Mouse (Mus musculus) layer of hippocampus, adult 2 months (tissue): ENCODE results near the gene Nol8. TPM values are rescaled to one million over a fixed set of nuclear protein-coding genes. Genes with fewer than 3 reads are reported as not detected.

ENCODE experiments used
- DNase-seq, 2 experiments: peaks; one replicate each; pipeline ENCODE4 v3.0.0; 2022; ENCODE audit warnings: low spot score in 2 of 2
- H3K27ac ChIP-seq: fragments of 200-600 bp; 2 replicates; pipeline ENCODE4 v1.8.1; 2022
- H3K4me3 ChIP-seq: fragments of 200-600 bp; 2 replicates; pipeline ENCODE4 v1.8.1; 2022; ENCODE audit warnings: mild to moderate bottlenecking
- CTCF ChIP-seq: fragments of 200-600 bp; conservative IDR thresholded peaks from 2 replicates; pipeline ENCODE4 v1.8.1; 2022; ENCODE audit warnings: antibody characterized with exemption, mild to moderate bottlenecking, moderate library complexity
- total RNA-seq, 2 experiments: library from RNA; stranded (reverse); gene quantifications; 2 replicates each; pipeline ENCODE4 v1.2.3; 2021

Nol8 gene
- total RNA-seq, 2 experiments from 2014 or later = 28.4 to 28.5 TPM

DNA sequence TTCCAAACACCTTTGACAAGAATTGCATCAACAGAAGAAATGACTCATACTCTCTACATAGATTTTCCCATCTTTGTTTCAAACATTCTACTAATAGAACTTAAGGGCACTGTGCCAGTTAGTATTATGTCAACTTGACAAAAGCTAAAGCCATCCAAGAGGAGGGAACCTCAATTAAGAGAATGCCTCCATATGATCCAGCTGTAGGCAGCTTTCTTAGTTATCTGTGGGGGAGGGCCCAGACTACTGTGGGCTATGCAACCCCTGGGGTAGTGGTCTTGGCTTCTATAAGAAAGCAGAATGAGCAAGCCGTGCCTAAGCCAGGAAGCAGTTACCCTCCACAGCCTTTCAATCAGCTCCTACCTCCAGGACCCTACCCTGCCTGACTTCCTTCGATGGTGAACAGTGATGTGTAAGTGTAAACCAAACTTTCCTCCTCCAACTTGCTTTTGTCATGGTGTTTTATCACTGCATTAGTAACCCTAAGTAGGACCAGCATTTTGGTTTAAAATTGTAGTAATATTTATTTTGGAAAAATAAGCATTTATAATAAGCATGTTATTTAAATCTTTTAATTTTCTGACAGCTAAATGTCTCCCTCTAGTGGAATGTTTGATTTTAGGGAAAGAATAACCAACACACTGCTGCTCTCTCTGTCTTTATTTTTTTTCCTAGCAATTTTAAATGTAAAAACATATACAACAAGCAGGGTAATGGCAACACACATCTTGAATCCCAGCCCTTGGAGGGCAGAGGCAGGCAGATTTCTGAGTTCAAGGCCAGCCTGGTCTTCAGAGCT, 7.9 kb upstream of the Nol8 start:
- no peak for DNase-seq
- peak overlapping the region; percentile 82 for H3K27ac ChIP-seq

DNA sequence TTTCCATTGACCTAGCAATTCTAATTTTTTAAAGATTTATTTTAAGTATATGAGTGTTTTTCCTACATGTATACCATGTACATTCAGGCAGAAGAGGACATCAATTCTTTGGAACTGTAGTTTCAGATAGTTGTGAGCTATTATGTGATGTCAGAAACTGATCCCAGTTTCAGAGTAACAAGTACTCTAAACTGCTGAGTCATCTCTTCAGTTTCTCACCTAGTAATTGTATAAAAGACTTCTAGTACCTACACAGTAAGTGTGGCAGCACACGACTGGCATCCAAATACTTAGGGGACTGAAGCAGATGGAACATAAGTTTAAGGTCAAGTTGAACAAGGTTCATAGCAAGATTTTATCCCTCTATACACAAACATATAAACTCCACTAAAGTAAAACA, 6.9 kb upstream of the Nol8 start:
- DNase-seq = no peak
- TF ChIP-seq CTCF = no peak

More for the DNA sequence above, 7.9 kb upstream of the Nol8 start:
- peak; percentile 85 for TF ChIP-seq CTCF
- H3K4me3 ChIP-seq = no peak overlapping the region

DNA sequence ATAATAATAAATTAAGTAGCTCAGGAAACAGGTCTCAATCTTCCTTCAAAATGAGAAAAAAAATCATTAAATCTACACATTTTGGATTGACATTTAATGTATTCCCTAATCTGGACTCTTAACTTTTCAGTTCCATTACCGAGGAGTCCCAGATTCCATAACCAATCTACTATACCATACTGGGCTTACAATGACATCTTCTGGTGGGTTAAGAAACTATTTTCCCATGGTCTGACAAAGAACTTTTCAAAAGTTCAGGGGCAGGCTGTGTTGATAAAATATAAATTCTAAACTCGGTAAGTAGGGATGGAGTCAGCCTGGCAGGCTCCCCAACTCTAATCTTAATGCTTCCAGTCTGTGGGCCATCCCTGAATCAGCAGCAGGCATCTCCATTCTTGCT, 1.7 kb upstream of the Nol8 start:
- no peak for DNase-seq
- Histone ChIP-seq H3K4me3 (no peak overlapping the region), H3K27ac (no peak overlapping the region)
- TF ChIP-seq CTCF = peak; percentile 42

More for the DNA sequence above, 6.9 kb upstream of the Nol8 start:
- Histone ChIP-seq H3K27ac (peak overlapping the region; percentile 15; the same call in 1 of the 2 replicates), H3K4me3 (no peak overlapping the region)

DNA sequence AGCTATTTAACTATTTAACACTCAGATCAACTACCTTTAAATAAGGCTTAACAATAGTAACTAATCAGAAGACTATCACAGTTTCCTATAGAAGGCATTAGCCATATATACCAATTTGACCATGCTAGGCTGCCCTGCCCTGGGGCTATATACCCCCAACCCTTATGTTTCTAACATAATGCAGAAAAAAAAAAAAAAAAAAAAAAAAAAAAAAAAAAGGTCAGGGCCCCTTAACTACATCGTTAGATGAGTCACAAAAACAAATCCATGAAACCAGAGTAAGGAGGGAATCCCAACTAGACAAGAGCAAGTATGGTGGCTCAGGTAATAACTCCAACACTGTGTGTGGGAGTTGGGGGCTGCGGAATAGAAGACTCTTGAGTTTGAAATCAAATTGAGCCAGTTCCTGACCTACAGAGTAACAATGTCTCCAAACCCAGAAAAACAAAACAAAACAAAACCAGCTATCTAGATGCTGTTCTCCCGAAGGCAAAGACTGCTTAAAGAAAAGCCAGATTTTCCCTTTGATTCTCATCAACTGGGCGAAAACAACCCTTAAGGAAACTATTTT, 1.0 kb upstream of the Nol8 start:
- DNase-seq = no peak
- H3K4me3 ChIP-seq = peak overlapping the region; percentile 89
- TF ChIP-seq CTCF = no peak
- H3K27ac ChIP-seq = no peak overlapping the region

DNA sequence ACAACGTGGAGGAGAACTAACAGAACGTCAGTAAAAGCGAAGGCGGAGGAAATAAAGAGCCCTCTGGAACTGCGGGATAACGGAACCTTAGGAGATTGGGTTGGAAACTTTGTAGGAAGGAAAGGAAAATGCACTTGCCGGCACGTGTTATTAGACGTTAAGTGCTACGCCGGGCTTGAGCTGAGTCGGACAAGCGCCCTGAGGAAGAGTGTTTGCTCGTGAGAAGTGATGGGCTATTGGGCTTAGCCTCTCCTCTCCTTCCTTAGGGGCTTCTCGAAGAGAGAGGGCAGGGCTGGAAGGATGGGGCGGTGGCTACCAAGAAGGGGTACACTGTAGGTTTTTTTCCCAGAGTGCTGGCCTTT, 283 bp downstream of the Nol8 start:
- Histone ChIP-seq H3K4me3 (peak overlapping the region; percentile 89), H3K27ac (peak overlapping the region; percentile 91)
- no peak for TF ChIP-seq CTCF
- no peak for DNase-seq

DNA sequence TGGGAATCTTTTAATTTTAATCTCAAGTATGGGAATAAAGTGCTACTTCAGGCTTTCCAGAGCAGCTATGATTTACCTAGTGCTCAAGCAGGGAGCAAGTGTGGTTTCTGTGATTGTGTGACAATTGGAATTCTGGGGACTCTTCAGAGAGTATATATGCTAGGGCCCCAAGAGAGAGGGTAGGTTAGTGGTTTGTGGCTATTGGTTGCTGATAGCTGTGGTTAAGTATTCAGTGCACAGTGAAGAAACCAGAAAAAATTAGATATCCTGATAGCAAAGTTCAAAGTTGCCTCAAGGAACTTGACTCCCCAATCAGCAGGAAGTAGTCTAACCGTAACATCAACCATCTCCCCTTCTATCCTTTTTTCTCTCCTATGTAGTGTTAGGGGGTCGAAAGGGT, 24.9 kb downstream of the Nol8 start:
- no peak for DNase-seq
- no peak overlapping the region for H3K27ac ChIP-seq
- H3K4me3 ChIP-seq = no peak overlapping the region
- TF ChIP-seq CTCF = no peak

DNA sequence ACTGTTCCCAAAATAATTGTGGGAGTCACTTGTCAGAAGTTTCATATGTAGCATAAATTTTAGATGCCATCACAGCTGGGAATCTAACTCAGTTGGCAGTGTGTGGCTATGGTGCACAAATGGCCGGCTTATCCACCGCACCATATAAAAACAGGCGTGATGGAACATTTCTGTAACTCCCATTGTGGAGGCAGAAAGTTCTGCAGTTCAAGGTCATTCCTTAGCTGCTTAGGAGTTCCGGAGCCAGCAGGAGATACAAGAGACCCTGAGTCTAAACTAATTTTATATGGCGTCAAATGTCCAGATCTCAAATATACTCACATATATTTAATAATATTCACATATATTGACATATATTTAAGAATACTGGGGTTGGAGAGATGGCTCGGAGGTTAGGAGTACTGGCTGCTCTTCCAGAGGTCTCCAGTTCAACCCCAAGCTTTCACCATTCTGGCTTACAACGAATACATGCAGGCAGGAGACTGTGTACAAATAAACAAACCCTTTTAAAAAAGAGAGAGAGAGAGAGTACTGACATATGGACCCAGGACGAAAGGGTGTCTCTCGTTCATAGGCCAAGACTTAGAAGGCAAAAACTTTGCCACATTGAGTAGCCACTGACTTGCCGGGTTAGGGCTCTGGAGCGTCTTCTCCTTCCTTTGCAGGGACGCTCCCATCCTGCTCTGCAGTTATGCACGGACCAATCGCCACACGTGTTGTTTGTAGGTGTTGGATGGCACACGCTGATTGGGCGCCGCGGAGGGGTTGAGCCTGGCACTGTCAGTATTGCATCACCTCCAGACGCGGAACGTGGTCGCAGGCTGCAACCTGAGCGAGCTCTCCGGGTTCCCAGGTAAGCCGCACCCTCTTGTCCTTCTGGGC, 28.7 kb downstream of the Nol8 start, which contains the start of gene Iars:
TSS of gene Iars (plus strand) at position 750 of the 882 bp plus-strand sequence.
- no peak for TF ChIP-seq CTCF
- H3K4me3 ChIP-seq = peak within 1 kb of the TSS; percentile 95
- peak within 1 kb of the TSS; percentile 90 for H3K27ac ChIP-seq
- peak; percentile 99 for DNase-seq

DNA sequence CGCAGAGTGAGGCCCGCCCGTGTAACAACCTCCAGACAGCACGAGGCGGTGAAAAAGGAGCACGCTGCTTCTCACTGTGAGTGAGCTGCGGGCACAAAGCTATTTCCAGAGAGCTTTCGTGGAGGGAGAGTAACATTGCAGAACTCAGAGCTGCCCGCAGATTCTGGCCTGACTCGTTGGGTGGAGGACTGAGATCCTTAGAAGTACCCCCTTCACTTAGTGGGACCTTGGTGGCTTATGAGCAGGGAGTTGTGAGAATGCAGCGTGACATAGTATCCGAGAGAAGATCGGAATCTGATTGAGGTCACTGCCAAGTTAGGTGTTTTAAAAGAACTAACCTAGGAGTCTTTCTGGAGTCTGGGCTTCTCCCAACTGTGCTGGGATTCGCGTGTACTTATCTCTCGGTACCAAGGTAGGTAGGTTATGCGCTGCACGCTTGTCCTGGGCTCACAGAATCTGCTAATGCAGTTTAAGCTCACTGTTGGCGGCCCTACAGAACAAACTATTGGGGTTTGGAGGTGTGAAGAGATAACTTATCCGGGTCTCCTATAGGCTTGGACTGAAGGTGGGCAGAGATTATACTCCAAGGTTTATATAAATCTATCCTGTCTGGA, 29.5 kb downstream of the Nol8 start:
- Histone ChIP-seq H3K4me3 (peak overlapping the region; percentile 95), H3K27ac (peak overlapping the region; percentile 90)
- no peak for DNase-seq
- no peak for TF ChIP-seq CTCF

DNA sequence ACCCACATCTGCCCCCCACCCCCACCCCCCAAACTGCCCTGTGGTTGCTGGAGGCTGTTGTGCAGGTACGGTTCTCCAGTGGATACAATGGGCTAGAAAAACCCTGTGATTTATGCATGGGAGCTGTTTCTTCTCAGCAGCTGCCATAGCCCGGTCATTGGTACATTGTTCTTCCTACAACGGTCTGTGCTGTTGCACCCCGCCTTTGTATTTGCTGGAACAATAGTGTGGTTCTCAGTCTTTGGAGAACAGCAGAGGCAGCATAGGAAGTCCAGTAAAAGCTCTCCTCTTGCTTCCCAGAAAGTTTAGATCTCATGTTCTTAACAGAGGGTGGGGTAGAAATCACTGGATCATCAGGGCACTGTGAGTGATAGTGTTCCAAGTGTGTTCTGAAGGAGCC, 31.4 kb downstream of the Nol8 start:
- TF ChIP-seq CTCF = no peak
- H3K27ac ChIP-seq = peak overlapping the region; percentile 61; the same call in 1 of the 2 replicates
- no peak overlapping the region for H3K4me3 ChIP-seq
- no peak for DNase-seq

DNA sequence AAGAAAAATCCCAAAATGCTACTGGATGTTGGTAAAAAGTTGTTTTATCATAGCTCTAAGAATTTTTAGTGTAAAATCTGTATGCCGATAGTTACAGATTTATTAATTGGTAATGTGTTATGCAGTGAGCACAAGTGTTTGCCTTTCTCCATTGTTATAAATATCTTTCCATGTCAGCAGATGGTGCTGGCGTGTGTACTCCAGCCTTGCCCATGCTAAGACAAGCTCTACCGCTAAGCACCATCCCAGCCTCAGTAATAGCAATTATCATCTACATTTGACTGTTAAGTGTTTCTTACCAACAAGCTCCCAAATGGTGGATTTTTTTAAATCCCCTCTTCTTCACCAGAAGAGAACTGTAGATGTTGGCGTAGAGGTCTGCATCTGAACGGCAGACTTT, 38.2 kb downstream of the Nol8 start:
- peak overlapping the region; percentile 32; the same call in 1 of the 2 replicates for H3K27ac ChIP-seq
- no peak overlapping the region for H3K4me3 ChIP-seq
- peak; percentile 46 to 50 for DNase-seq
- TF ChIP-seq CTCF = peak; percentile 44

DNA sequence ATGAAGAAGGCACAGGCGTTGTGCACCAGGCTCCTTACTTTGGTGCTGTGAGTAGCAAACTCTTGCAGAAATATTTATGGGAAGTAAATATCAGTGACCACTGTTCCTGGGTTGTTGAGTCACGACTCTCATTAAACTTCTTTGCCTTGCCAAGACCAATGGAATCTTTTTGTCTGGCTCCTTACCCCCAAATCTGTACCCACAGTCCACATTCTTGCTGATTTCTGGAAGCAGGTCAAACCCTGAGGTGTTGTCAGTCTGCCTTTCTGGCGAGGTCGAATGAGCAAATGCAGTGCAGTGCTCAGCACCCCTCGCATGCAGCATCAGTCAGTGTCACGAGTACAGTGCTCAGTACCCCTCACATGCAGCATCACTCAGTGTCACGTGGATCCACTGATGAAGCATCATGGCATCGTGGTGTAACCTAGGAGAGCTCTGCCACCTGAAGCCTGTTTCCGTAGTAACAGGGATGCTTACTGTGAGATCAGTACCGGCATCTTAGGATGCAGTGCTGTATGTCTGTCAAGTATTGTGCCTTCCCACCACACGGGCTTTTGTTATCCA, 50.4 kb downstream of the Nol8 start:
- Histone ChIP-seq H3K4me3 (no peak overlapping the region), H3K27ac (no peak overlapping the region)
- DNase-seq = no peak
- no peak for TF ChIP-seq CTCF

DNA sequence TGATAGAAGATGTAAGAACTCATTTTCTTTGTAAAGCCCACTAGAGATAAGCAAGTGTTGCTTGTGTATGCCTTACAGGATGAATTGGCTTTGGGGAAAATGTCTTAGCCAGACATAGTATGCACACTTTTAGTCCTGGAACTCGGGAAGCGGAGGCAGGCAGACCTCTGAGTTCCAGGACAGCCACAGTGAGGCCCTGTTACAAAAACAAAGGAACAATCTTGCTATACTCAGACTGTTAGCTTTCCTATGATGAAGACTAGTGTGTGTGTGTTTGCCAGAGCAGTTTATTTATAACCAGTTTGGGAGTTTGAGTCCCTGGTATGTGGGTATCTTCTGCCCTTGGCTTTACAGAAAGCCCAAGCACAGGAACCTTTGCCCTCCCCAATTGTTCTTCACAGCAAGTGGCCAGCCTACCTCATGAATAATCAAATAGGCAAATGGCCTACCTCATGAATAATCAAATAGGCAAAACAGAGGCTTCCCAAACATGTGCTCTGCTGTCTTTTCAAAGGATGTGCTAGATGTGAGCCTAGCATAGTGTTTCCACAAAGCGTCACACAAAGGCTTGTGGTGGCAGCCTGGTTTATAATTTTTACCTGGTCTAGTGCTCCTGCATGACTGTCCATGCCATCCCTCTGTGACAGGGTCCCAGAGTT, 53.3 kb downstream of the Nol8 start:
- no peak overlapping the region for H3K4me3 ChIP-seq
- DNase-seq = no peak
- H3K27ac ChIP-seq = no peak overlapping the region
- TF ChIP-seq CTCF = no peak
